Mouse (Mus musculus) cortical plate, adult 2 months (tissue): ENCODE results near the gene Cemip. TPM values are rescaled to one million over a fixed set of nuclear protein-coding genes. Genes with fewer than 3 reads are reported as not detected.
"Not testable (repeated sequence)": the region's sequence is repeated elsewhere in the genome, so short reads cannot be mapped to it uniquely, and the experiment has no call there.

Experiments used
- H3K27ac ChIP-seq: fragments of 200-500 bp; 2 replicates; pipeline ENCODE4 v1.5.1; 2012; ENCODE audit warnings: low read length, control low read depth, inconsistent platforms; ENCODE audit not compliant: insufficient read depth
- H3K4me1 ChIP-seq: fragments of 200-500 bp; 2 replicates; pipeline ENCODE4 v1.6.1; 2011; ENCODE audit warnings: low read length; ENCODE audit not compliant: control insufficient read depth, insufficient read depth
- H3K4me3 ChIP-seq: fragments of 200-500 bp; 2 replicates; pipeline ENCODE4 v1.5.1; 2011; ENCODE audit warnings: mild to moderate bottlenecking, low read length, control low read depth; ENCODE audit not compliant: insufficient read depth
- CTCF ChIP-seq: fragments of 200-500 bp; IDR thresholded peaks from 2 replicates; pipeline ENCODE4 v1.5.1; 2011; ENCODE audit warnings: mild to moderate bottlenecking, control low read depth, low read length; ENCODE audit not compliant: insufficient read depth; ENCODE audit errors: extremely low read depth
- POLR2A ChIP-seq: fragments of 200-500 bp; IDR thresholded peaks from 2 replicates; pipeline ENCODE4 v1.6.1; 2011; ENCODE audit warnings: mild to moderate bottlenecking, low read length, control low read depth; ENCODE audit not compliant: insufficient read depth; ENCODE audit errors: extremely low read depth
- polyA plus RNA-seq: library from polyadenylated mRNA; depleted of rRNA; stranded (reverse); fragments of >200 nt; gene quantifications from 2 replicates; pipeline ENCODE4 v1.2.3, GENCODE M21; 2012; rRNA removed

The Cemip gene
- polyA plus RNA-seq, result 5.8 and 6.4 TPM in 2 replicates

DNA sequence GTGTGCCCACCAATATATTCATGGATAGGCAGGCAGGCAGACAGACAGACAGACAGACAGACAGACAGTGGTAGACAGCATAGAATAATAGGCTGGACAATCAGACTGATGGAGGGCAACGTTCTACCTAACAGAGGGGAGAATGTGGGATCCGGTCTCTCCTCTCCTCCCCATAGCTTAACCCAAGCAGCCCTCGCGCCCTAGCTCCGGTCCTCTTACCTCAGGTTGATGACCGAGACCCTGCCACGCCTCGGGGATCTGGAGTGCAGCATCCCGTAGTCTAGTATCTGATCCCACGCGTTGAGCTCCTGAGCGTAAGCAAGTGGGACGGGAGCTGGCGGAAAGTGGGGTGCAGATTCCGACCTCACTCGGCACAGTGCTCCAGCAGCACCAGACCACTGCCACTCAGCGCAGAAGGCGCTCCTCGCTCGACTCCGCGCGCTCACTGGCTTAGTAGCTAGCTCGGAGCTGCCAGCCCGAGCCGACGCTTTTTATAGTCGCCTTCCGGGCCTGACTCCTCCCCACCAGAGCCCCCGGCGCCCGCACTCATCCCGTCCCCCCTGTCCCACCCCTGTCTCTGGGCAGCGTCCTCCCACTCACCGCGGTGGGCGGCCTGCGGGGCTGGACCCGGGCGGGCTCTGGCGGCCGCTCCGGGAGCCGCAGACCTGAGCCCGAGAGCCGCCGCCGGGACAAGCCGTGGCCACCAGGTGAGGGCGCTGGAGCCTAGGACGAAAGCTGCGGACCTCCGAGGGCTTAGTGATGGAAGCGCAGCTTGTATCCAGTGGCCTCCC lies at the start of gene Cemip:
Gene Cemip, minus strand, starts transcription at position 464 of the 791 bp plus-strand sequence.
- Histone ChIP-seq H3K27ac (no peak within 1 kb of the TSS), H3K4me3 (peak within 1 kb of the TSS; percentile 64), H3K4me1 (no peaks in the 10 kb centered on the region)
- TF ChIP-seq CTCF (peak; percentile 57), POLR2A (0 out of 2 replicates have a peak, but pooled peaks have one; percentile 30)

DNA sequence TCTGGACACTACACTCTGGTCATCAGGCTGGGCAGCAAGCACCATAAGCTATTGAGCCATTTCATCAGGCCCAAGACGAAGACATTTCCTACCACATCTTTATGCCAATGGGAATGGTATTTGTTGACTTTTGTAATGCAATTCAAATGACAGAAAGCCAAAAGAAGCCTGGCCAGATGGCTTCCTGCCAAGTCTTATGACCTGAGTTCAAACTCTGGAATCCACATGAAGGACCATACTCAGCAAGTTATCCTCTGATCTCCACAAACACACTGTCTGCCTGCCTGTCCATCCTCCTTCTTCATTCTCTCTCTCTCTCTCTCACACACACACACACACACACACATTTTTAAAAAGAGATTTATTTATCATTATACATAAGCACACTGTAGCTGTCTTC lies 46.4 kb upstream of the Cemip start:
- H3K4me1 ChIP-seq, result peaks cover 14% of the 10 kb centered on the region
- H3K27ac ChIP-seq, result no peak overlapping the region
- no peak overlapping the region for H3K4me3 ChIP-seq
- TF ChIP-seq POLR2A (no peak), CTCF (no peak)

DNA sequence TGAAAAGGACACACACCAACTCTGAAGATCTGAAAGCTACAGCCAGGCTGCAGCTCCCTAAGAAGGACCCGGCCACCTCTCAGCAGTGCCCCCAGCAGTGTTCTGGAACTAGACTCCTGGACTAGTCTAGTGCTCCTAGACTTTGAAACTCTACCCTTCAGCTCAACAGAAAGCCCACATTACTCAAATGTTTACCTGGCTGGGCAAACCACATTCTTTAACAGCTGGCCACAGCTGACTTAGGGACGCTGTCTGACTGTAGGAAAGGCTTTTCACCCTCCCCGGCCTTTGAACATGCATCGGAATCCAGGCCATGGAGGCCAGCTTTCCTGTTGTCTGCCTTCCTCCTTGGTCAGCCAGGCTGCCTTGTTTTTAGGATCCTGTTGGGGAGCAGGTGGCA lies 45.4 kb upstream of the Cemip start:
- no peak overlapping the region for H3K27ac ChIP-seq
- H3K4me1 ChIP-seq, result peaks cover 11% of the 10 kb centered on the region
- no peak overlapping the region for H3K4me3 ChIP-seq
- no peak for TF ChIP-seq CTCF

DNA sequence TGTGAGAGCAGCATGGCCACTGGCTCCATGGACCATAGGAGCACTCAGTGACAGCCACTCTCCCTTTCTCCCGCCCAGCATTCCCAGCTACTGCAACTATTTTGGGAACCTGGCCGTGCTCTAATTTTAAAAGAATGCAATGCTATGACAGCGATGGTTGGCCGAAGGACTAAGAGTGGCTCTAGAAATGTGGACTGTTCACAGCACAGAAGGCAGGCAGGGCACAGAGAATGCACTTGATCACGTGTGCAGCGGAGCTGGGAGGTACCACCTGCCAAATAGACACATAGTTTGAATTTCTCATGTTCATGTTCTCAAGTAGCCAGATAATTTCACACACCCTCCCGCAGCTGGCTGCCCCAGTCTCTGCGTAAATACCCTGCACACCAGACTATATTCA lies 42.4 kb upstream of the Cemip start:
- Histone ChIP-seq H3K27ac (no peak overlapping the region), H3K4me3 (no peak overlapping the region), H3K4me1 (peaks cover 8% of the 10 kb centered on the region)
- TF ChIP-seq POLR2A, result no peak
- no peak for TF ChIP-seq CTCF

DNA sequence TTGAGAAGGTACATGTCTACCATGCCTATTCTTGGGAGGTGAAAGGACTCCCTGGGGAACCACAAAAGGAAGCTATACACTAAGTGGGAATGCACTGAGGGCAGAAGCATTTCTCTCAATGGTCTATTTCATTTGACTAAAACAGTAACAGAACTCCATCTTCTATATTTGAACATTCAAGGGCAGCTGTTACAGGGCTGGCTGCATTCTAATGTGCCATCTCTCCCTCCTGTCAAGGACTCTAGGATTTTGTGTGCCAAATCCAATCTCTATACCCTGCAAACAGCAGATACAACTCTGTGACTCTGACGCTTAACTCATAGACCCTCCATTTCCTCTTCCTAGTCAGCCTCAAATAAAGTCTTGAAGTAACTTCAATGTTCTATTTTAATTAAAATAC lies 39.4 kb upstream of the Cemip start:
- no peak overlapping the region for H3K4me3 ChIP-seq
- peaks cover 8% of the 10 kb centered on the region for H3K4me1 ChIP-seq
- TF ChIP-seq POLR2A (no peak), CTCF (no peak)
- no peak overlapping the region for H3K27ac ChIP-seq

DNA sequence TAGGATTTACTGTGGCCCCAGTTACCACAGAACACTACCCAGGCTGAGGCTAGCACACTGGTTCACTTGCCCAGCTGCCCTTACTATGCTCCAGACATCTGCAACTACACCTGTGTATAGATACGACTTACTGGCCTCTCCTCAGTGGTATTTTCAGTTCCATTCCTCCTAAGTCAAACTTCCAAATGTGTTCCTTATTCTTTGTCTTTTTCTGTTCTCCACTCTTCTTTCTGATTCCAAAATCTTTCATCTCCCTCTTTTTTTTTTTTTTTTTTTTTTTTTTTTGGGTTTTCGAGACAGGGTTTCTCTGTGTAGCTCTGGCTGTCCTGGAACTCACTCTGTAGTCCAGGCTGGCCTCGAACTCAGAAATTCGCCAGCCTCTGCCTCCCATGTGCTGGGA lies 37.3 kb upstream of the Cemip start:
- H3K4me1 ChIP-seq, H3K4me3 ChIP-seq, H3K27ac ChIP-seq: not testable (repeated sequence)

DNA sequence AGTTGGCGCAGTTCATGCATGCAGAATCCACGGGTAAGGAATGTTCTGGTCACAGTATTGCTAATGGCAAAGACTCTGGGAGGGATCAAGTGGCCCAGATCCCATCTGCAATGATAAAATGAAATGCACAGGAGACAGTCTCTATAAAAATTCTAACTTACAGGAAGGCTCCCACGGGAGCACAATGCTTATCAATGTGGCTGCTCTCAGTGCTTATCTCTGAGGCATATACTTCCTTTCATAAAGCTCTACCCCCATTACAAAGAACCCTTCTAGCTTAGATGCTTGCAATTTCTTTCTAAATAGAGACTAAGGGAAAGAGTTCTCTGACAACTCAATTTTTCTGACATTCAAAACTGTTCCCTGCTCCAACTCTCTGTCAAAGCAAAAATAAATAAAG lies 35.5 kb upstream of the Cemip start:
- Histone ChIP-seq H3K27ac (no peak overlapping the region), H3K4me3 (no peak overlapping the region), H3K4me1 (peaks cover 3% of the 10 kb centered on the region)
- TF ChIP-seq POLR2A, result no peak

DNA sequence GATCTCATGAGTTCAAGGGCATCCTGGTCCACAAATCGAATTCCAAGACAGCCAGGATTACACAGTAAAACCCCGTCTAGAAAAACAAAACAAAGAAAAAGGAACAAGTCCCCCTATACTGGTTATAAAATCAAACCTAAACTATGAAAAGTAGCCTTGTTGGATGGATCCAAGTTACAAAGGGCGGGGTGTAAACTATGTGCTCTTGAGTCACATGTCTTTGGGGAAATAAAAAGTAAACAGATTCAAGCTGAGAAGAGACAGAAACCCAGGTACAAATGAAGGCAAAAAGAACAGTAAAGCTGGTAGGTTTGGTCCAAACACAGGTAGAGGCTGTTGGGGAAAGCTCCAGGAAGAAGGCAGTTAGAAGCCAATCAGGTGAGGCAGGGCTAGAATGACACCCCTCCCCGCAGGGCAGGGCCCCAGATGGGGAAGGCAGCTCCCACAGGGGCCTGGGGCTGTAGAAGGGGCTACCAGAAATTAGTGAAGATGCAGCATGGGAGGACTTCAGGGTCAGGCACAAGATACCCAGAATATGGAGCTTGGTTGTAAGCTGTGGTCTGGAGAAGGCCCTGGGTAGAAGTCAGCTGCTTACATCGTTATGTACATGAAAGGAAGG lies 33.9 kb upstream of the Cemip start:
- no peak for TF ChIP-seq POLR2A
- TF ChIP-seq CTCF, result no peak
- Histone ChIP-seq H3K4me1 (peaks cover 2% of the 10 kb centered on the region; the same call in 1 of the 2 replicates), H3K27ac (no peak overlapping the region), H3K4me3 (no peak overlapping the region)

DNA sequence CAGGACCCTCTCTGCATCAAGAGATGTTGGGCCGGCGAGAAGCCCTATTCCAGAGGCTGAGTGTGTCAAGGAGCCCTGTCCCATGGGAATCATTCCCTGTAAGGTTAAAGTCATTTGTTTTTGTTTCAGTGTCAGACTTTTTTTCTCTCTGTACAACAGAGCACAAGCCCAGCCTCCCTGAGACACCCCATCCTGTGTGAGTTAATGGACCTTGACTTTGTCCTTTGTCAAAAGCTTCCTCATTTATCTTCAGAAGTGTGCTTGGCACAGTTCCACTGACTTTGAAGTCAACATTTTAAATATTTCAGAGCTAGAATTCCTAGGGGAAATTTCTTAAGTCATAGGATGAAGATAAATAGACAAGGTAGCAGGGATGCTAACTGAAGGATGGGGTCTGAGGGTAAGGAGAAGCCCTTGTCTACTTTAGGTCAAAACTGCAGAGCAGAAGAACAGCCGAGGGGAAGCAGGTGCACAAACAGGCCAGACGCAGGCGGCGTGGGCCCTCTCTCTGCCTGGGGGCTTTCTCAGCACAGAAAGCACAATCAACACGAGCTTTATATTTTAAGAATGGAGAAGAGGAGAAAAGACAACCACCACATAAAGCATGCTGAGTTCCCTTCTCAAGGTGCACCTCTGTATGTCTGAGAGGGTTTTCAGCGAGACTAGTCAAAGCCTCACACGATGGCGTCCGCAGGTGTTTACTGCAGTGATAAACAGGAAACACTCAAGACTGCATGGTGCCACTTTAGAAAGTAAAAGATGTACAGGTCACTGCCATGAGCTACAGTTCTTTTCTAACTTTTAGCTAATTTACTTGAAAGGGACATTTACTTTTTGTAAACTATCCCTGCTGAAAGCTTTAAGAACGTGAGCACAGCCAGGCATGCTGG lies 33.2 kb upstream of the Cemip start:
- H3K4me1 ChIP-seq, result peaks cover 2% of the 10 kb centered on the region; the same call in 1 of the 2 replicates
- H3K27ac ChIP-seq, result no peak overlapping the region
- H3K4me3 ChIP-seq, result no peak overlapping the region
- TF ChIP-seq CTCF (no peak), POLR2A (no peak)

DNA sequence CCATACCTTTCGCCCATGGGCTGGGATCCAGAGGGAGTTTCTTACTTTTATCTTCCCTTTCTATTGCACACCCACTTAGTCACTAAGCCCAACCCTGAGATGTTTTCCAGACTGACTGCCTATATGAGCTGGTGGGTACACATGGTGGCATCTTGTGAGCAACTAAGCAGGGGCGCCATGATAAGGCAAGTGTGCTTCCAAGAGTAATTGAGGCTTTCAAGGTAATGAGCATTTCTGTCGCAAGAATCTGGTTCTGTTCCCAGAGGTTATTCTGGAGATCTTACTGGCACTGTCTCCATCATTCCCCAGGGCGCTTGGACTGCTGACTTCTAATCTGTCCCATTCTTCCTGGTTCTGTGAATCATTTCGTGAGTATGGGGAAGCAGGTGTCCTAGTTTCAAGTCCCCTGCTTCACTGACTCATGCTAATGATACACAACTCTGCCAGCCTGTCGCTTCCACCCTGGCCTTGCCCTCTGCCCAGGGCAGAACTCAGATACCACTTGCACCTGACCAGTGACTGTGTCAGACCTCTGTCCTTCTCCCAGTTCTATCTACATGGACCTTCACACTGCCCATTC lies 31.3 kb upstream of the Cemip start:
- Histone ChIP-seq H3K4me1 (peaks cover 5% of the 10 kb centered on the region; the same call in 1 of the 2 replicates), H3K27ac (no peak overlapping the region), H3K4me3 (no peak overlapping the region)
- no peak for TF ChIP-seq POLR2A
- TF ChIP-seq CTCF, result no peak
